Mouse (Mus musculus) fibroblast of lung, adult 2 months (primary cell): ENCODE measurements at regions not wholly inside any gene's neighbourhood (a gene's known extent, or its start where the extent isn't known, plus 50 kb on each side); places are given as distances from the start of the nearest gene placed in this dataset.

Experiments used
- DNase-seq: peaks from one replicate; pipeline ENCODE4 v3.0.0-alpha.2; 2011; ENCODE audit warnings: low read depth

DNA sequence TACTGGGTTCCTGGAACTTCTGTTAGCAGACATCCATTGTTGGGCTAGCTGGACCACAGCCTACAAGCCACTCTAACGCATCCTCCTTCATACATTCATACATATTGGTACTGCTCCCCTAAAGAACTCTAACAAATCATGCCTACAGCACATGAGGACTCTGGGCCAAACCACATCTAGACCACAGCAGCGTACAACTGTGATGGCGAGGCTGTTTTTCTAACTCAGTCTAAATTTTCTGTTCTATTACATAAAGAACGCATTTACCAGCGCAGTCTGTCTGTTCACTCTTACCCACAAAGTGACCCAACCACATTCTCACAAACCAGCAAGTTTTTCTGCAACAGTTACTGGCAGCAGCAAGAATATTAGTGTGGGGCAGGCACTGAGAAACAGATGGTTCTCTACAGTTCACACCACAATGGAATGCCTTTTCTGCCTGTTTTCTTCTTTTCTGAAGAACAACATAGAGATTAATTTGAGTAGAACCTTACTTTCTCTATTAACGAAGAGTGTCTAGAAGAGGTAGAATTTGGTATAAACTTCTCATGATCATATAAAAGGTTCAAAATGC lies 648.2 kb upstream of the Cdh11 start:
- peak; percentile 62 for DNase-seq

DNA sequence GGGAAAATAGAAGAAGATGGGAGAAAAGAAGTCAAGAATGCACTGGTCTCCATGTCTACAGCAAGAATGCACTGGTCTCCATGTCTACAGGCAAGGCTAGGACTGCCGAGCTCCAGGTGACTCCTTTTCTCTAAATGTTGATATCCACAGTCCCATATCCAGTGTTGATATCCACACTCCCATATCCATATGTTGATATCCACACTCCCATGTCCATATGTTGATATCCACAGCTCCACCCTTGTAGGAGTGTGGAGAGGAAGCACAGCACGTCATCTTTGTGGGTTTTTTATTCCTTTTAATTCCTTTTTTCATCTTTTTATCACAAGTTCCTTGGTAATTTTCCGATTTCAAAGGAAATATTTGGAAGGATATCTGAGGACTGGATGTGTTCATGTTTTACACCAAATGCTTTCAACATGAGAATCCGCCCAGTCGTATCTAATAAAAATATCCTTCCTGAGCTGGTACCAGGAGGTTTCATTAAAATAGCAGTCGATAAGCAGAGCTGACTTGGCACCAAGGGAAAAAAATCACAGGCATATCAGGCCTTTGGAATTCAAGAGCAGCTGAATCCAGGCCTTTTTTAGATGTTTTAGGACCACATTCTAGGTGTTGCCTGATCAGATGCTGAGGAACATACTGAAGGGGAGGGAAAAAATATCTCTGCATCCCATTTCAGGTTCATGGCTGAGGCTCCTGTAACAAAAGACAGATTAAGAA lies 653.7 kb upstream of the Cdh11 start:
- no peak for DNase-seq

DNA sequence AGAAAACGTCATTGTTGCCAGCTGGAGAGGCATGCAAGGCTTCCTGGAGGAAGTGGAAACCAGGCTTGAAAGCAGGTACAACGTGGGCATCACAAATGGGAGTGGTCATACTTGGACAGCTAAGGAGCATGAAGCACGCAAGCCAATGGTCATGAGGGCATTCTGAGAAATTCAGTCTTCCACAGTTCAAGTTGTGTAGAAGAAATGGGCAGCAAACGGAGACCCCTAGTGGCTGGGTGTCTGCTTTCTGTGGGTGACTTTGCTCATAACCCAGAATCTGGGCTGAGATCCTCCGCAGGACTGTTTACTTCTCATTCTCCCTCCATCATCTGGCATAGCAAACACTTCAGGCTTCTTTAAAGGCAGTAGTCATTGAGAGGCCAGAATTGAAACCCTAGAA lies 655.7 kb upstream of the Cdh11 start:
- no peak for DNase-seq

DNA sequence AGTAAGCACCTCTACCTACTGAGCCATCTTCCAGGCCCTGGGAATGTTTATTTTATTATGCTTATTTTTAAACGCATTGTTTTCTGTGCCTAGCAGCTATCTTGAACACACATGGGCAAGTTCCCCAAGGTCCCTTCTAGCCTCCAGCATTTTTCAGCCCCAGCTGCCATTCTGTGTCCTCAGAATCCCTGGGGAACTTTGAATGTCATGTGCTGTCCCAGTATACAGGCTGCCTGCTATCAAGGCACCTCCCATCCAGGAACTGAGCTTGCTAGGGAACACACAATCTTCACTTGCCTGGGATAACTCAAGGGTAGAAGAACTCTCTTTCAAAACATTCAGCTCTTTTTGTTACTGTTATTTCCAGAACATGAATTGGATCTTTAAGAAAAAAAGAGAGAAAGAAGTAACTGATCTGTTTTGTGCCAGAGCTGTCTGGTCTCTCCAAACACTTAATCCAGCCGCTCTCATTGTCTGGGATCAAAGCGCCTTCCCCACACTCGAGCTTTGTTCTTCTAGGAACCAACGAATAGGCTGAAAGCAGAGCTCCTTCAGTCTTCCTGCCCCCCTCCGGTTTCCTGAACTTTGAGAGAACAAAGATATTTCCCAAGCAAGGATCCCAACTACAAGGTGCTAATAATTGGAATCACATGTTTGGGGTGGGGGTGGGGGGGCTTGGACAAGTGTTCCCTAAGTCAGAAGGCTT lies 657.1 kb upstream of the Cdh11 start:
- no peak for DNase-seq

DNA sequence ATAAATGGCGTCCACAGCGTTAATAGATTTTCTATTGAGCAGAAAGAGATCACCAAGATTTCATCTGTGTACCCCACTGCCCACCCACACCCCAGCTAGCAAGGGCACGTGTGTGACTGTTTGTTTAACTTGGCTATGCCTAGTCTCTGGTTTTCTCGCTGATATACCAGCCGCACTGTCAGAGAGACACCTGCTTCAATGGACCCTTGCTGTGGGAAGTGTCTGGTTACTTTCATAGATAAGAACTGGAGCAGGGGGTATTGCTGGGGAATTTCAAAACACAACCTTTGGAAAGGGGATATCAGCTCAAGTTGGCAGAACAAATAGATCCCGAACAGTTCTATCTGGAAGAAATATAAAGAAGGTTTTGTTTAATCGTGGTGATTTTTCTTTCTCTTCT lies 656.8 kb upstream of the Cdh5 start:
- DNase-seq = no peak

DNA sequence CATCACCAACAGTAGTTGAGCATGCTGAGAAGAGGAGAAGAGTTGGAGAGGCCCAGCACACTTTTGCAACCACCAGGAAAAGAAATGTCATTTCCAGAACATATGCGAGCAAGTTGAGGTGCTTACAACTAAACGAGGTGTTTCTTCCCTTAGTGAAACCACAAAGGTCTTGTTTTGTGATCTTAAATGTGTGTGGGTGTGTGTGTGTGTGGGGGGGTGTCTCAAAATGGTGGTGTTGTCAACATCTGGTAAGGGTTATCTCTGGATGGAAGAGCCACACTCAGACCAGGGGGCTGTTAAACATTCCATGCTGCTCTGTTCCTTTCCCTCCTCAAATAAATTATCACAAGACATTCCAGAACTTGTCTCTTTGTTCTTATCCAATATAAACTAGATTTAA lies 656.0 kb upstream of the Cdh5 start:
- no peak for DNase-seq

DNA sequence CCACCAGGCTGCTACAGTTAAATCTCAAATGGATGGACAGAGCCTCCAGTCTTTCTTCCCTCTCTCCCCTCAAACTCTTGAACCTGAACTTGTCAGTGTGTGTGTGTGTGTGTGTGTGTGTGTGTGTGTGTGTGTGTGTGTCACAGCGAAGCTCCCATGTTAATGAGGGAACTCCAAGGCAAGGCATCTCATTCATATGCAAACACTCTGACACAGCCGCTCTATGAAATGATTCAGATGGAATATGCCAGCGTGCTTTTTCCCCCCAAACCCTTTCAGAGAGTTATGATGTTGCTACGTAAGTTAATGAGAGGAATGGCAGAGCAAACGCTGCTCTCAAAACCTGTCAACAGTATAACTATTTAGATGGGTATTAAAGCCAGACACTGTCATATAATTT lies 653.5 kb upstream of the Cdh5 start:
- no peak for DNase-seq

DNA sequence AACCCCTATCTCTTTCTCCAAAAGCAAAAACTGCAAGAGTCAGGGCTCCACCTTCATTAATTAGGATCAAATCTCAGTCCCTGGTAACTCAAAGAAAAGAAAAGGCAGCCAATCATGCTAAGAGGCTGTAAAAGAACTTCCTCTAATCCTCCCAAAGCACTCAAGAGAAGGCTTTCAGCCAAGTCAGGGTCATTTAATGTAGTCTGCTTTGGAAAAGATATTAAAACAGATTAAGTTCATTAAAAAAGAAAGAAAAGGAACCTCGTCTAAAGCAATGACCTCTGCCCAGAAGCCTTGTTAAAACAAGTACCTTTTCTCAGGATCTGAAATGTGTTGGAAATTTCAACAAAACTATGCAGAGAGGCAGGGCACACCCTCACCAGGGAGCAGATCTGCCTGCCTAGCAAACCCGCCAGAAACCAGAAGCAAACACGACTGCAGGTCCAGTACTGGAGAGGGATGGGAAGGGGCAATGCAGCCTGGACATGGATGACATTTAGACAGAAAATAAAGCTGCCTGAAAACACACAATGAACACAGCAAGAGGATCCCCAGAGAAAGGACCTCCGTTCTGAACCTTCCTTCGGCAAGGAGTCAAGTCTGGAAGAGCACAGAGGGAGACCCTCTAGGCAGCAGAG lies 649.9 kb upstream of the Cdh5 start:
- DNase-seq = no peak

DNA sequence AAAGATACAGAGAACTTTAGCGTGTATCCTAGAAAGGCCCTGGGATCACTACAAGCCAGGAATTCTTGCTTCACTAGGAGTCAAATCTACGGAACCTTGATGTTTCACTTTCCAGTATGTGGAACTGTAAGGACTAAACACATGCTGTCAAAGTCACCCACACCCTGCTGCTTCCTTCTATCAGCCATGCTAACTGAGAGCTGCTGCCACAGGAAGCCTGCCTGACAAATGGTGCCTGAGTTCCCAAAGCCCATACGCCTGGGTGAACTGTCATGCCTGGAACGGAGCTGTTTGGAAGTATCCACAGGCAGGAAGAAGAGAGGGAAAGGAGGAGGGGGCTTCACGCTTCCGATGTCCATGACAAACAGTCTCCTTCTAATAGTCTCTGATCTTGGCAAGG lies 644.2 kb upstream of the Cdh5 start:
- DNase-seq = no peak

DNA sequence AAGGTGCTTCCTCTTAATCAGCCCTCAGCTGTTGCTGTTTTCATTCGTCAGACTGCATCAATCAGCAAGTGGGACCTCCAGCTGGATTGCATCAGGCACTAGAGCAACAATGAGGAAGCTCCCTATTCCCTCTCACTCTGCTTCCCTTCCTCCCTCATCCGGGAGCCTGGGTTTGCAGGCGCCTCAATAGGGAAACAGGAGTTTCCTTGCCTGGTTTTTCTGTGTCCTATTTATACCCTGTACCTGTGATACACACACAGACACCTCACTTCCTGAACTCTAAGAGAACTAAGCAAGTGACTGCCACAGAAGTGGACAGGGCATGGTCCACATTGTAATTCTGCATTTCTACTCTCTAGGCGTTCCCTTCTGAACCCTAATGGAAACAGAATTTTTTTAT lies 637.9 kb upstream of the Cdh5 start:
- DNase-seq = no peak

DNA sequence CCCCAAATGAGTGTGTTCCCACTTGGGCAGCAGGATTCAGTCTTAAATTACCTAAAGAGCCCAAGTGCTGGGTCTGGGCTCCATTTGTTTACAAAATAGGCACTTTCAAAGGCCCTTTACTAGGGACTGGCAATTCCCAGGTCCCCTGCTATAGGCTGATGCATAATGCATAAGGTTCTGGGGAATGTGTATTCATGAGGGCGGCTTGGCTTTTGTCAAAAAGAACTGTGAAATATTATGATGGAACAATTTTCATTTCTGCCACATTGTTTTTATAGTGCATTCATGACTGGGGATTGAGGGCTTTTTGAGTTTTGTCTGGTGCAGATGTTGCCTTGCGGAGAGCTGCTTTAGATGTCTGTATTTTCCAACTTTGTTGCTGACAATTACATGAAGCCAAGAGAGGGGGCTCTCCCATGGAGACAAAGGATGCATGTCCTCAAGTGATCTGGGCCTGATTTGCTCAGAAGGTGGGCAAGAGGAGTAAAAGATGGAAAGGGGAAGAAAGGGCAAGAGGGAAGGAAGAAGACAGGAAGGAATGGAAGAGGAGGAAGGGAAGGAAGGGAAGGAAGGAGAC lies 636.6 kb upstream of the Cdh5 start:
- DNase-seq = no peak

DNA sequence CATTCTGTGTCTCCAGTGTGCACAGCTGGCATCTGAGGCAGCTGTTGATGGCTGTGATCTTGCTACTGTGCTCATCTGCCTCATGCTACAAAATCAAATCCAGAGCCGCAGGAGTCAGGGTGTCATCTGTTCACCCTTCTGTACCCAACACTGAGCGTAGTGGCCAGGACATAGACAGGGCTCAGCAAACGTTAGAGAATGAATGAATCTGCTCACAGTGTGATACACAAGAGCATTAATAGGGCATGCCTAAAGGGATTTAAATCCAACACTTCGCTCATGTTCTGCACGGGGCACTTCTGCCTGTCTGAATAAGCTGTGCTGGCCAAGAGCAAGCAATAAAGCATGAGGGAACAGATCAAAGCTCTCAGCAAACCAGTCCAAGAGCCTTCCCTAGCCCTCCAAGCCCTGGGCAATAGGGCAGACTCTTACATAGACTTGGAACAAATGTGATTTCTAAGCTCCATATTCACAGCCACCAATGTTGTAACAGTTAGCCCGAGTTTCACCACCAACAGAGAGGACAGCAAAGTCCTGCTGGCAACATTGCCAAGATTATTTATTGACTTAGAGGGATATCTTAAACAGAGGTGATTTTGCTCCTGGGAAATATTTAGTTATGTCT lies 633.8 kb upstream of the Cdh5 start:
- DNase-seq = no peak

DNA sequence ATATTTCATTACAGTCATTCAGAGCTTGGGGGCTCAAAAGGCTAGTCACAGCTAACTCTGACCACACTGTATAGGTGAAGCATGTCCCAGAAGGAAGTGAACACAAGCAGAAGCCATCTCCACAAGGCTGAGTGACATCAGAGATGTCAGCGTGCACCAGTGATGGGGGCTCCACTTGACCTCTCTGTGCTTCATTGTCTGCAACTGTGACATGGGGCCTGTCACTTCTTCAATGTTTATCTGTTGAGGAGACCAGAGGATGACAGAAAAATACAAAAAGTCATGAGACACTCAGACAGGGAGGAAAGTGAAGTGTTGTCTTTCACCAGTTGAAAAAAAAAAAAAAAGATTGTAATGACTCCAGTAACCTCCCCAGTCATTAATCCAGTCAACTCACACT lies 632.4 kb upstream of the Cdh5 start:
- no peak for DNase-seq

DNA sequence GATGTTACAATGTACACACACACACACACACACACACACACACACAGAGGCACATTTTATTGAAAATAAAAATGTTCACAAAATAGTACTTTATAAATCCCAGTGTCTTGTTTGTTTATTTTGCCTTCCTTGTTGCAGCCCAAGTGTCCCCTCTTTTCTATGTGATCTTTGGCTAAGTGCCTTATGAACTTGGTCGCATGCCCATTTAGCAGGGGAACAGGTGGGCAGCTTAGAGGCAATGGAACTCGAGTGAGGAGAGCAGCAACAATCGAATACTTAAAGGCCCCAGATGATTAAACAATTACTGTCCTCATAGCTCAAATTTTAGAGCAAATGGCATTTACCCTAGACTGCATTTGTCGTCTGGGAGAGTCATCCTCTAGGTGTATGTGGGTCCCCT lies 631.1 kb upstream of the Cdh5 start:
- no peak for DNase-seq

DNA sequence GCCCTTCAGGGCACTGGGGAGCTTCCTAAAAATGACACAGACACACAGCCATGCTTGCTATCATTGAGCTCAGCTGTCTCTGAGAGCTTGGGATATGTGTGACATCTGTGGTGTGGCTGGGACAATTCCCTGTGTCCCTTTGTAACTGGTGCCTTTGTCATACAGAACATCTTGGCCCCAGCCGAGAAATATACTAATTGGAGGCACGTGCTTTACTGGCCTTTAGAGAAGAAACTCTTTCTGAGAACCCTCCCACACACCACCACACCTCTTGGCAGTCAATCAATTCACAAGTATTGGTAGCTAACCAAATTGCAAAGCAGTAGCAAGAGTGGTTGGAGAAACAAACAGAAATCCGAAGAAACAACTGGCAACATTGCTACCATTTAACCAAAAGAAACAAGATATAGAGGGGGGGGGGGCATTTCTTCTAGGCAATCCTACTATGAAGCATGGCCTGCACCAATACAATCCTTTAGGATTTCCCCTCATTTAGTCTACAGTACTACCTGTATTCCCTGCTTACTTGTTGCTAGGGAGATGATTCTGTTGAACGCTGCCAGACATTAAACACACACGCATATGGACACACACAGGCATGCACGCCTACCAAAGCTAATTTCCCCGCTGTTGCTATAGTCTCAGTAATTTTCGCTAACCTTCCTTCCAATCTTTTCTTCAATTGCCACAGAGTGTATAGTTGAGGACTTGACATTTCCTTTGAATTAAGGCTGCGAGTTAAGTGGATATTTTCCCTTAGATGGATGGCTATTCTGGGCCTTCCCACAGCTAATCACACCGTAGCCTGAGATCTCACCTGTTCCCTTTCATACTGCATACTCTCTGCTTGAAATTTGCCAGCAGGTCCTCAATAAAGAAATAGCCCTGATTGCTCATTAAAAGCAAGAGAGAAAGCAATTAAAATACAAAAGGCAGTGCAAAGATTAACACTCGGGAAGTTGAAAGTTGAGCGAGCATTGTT lies 625.3 kb upstream of the Cdh5 start:
- peak; percentile 36 for DNase-seq

DNA sequence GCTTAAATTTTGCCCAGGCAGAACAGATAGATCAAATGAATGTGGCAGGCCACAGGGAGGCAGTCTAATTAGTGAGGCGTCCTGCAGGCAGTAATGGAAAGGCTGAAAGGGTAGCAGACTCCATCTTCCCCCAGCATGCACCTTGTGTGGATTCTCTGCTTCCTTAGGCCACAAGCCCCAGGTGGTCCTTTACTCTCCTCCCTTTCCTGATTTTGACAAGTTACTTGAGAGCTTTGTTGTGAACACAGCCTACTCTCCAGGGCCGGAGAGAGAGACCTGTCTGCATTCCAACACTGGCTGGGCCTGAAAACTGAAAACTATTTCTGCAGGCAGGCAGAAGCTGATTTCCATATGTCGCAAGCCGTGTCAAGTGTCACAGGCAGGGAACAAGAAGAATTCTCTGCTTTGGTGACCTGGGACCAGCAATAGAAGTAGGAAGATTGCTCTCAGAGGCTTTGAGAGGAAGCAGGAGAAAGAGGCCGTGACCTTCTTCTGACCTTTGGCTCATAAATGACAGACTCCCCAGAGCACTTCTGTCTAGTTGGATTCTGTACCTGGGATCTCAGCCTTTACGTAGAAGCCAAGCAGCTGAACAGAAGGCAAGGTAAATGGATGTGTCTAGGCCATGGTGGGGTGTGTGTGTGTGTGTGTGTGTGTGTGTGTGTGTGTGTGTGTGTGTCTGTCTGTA lies 619.2 kb upstream of the Cdh5 start:
- DNase-seq = no peak

DNA sequence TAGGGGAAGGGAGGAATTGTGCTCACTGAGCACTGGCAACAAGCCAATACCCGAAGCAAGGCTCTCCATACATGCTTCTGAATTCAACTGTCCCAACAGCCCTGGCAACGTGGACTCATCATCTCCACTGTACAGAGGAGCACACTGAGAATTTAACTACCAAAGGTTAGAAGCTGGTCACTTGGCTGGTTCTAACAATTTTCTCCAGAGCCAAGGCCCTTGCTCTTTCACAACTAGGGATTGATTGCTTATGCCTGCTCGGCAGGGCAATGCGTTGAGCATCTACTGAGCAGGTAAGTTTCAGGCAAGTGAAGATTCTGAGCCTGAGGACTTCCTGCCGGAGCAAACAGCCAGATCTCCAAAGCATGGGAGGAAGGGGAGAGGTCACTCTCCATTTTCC lies 616.0 kb upstream of the Cdh5 start:
- DNase-seq = no peak

DNA sequence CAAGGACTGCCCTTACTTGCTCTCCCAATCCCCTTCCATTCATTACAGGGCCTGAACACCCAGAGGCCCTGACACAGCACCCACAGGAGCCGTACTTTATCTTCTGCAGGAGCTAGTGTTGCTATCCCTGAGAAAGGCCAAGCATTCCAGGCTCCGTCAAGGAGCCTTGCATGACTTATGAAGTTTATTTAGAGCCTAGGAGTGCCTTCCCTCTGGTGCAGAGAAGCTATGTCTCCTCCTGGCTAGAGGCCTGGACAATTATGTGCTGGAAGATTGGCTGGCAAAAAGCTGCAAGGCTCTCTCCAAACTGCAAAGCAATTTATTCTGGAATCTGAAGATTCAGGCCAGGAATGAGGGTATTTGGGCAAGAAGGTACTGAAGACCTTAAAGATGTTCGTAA lies 612.0 kb upstream of the Cdh5 start:
- DNase-seq = no peak

DNA sequence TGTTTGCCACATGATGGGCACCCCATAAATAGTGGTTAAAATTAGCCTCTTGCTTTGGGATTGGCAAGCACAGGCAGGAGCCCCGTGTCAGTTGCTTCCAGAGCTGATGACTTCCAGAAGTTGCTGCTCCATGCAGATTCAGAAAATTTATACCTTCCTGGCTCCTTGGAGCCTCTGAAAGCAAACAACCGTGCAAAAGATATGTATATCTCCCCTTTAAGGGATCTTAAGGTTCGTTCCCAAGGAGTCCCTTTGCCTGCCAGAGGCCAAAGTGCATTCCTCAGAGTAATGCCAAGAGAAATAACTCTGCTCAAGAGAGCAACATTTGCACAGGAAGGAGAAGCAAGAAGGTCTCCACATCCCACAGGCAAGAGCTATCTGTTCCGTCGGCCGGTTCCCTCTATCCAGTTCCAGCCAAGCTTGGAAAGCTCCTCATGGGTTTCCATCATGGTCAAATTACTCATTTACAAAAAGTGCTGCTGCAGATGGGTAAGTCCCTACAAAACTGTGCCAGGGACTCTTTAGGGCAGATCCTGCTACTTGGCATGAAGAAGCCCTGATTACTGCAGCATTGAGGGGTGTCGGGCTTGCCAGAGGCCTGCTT lies 608.4 kb upstream of the Cdh5 start:
- DNase-seq = peak; percentile 32

DNA sequence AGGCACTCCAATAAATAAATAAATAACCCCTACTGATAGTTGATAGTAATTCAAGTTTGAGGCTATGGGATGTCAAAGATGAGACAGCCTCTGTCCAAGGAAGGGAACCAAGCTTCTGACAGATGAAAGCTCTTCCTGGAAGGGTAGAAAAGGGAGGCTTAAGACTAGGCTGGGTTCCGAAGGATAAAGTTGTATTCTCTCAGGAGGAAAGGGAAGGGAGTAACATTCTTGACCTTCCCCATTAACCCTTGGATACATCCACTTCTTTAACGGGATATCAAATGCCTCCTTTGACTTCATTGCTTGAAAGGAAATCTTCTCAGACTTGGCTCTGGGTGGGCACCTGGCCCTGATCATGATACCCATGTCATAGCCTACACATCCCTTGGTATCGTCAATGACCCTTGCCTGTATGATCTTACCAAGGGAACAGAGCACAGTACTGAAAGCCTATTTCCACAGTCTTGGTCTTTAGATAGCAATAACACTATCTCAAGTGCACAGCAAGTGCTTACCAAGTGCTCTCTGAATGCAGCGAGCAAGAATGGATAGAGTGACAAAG lies 607.4 kb upstream of the Cdh5 start:
- DNase-seq = no peak
